Mouse (Mus musculus) layer of hippocampus, adult 9-10 months (tissue): ENCODE measurements around the gene Pkhd1.
"Not testable (repeated sequence)": the region's sequence is repeated elsewhere in the genome, so short reads cannot be mapped to it uniquely, and the experiment has no call there.

ENCODE experiments used
- DNase-seq: peaks from one replicate; pipeline ENCODE4 v3.0.0; 2022; ENCODE audit warnings: low spot score

Gene Pkhd1

DNA sequence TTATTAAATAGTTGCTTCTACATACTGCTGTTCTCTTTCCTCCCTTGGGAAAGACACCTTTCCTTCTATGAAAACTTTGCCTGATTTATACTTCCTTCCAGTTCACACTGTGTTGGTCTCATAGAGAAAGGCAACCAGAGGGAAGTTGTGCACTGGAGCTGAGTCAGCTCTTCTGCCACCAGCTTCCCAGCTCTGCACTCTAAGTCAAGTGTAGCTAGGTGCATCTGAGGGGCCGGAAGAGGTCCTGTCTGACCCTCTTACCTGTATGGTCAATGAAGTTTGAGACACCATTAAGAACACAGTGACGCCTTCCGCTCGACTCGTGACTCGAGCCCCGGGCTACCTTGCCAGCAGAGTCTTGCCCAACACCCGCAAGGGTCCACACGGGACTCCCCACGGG lies 131.8 kb downstream of the Pkhd1 start:
- DNase-seq: no peak

GRCm38 (mm10) chr1:20481843-20482242 lies 136.0 kb downstream of the Pkhd1 start:
- no peak for DNase-seq

DNA sequence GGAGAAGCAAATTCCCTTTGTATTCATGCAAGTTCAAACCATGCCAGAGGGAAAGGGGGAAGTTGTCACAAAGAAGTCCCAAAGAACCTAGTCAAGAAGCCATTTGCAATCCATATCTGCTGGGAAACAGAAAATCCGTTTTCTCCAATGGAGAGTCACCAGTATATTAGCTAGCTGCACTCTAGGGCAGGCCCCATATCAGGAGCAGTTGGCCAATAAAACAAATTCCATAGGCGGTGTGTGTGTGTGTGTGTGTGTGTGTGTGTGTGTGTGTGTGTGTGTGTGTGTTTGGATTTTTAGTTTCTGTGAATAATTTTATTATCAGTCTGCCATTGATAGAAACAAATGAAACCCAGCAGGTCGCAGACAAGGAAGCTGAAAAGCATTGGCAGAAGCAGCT lies 139.2 kb downstream of the Pkhd1 start:
- DNase-seq: no peak

GRCm38 (mm10) chr1:20478266-20478659 lies 139.6 kb downstream of the Pkhd1 start:
- no peak for DNase-seq

GRCm38 (mm10) chr1:20477561-20478265 lies 140.2 kb downstream of the Pkhd1 start:
- no peak for DNase-seq

DNA sequence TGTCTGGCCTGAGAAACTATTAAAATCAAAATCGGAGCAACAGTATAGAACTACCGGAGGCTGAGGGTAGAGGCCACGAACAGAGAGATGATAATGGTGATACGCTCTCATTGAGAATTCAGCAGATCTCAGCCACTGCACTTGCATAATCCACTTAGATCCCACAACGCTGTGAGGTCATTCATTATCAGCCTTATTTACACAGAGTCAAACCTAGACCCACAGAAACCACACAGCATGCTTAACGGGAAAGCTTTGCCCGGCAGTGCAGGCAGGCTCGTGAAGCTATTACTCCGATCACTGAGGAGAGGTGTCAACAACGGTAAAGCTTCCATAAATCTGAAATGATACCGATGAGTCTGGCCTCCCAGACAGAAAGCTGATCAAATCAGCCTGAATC lies 147.1 kb downstream of the Pkhd1 start:
- no peak for DNase-seq

- DNase-seq: no peak
These were observed 147.5 kb downstream of the Pkhd1 start for GRCm38 (mm10) chr1:20470317-20470716.

DNA sequence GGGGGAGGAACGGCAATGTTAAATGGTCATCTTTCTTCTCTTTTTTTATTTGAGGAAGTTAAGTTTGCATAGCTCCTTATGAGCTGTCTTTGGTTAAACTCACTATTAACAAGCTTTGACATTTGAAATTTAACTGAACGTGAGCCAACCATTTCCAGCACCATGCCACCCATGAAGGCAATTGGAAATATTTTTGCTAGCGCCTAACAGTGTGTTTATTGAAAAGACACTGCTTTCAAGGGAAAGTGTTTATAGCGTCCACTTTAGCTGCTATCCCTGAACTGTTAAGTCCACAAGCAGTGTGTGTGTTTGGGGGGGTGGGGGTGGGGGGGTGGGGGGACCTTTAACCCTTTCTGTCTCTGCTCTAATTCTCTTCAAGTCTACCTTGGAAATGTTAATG lies 151.4 kb downstream of the Pkhd1 start:
- DNase-seq: no peak

DNA sequence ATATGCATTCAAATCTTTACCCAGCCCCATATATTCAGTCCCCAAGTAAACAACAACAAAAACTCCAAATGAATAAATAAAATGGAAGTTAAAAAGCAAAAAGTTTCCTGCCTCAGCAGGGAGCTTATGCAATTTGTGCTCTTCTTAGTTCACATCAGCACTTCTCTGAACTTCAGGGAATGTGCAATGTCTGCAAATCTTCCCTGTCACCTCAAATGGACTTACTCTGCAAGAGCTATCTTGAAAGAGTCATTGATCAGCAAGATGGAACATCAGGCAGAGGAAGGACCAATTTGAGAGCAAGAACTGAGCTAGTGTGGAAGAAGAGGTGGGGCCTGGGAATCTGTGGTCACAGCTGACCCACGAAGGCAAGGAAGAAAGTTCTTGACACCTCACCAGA lies 163.2 kb downstream of the Pkhd1 start:
- no peak for DNase-seq

- DNase-seq: peak; percentile 33
These were observed 167.8 kb downstream of the Pkhd1 start for GRCm38 (mm10) chr1:20450074-20450473.

DNA sequence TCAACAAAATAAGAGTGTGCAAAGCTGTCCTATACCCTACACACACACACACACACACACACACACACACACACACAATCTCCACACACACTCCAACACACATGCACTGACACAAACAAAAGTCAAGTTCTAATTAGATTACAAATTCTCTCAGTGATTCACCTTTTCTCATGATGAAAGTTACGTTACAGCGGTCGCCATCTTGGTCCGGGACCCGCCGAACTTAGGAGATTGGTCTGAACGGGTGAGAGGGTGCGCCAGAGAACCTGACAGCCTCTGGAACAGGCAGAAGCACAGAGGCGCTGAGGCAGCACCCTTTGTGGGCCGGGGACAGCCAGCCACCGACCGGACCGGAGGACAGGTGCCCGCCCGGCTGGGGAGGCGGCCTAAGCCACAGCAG lies 185.8 kb downstream of the Pkhd1 start:
- not testable (repeated sequence) for DNase-seq

DNA sequence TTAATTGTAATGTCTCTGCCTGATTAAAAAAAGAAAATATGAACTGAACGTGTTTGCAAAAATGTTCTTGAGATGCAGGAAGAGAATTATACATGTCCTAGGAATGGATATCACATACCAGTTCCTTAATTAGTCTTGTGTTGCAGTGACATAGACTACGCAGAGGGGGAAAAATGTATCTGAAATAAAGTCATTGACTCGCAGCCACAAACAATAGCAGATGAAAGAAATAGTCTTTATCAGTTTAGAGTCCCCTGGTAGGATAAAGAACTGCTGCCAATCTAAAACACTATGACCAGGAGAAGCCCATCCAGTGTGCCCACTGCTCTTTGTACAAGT lies 188.8 kb downstream of the Pkhd1 start:
- DNase-seq: no peak

DNA sequence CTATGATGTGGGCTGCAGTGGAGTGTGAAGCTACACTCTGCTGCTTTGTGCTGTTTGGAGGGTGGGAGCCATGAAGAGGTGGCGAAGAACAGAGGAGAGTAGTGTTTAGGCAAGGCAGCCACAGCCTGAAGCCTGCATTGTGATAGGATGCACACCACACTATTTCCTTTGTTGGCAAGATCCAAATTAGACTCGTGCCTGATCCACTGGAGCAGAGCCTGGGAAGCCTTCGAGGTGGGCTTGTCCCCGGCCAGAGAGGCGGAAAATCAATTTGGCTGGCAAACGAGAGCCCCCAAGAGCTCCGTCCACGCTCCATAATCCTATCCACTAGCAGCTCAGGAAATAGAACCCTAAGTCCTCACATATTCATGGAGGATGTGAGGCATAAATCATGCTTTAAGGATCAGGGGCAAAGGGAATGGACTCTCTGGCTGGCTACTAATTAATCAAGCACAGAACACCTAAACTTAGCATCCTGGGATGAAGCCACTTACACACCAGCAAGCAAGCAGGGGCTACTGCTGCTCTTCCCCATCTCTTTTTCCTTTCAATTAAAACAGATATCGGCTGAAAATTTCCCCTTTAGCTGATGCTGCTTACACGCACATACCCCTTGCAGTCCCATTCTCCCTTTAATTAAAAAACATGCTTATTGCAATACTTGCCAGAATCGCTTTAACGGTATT lies 189.4 kb downstream of the Pkhd1 start:
- no peak for DNase-seq

DNA sequence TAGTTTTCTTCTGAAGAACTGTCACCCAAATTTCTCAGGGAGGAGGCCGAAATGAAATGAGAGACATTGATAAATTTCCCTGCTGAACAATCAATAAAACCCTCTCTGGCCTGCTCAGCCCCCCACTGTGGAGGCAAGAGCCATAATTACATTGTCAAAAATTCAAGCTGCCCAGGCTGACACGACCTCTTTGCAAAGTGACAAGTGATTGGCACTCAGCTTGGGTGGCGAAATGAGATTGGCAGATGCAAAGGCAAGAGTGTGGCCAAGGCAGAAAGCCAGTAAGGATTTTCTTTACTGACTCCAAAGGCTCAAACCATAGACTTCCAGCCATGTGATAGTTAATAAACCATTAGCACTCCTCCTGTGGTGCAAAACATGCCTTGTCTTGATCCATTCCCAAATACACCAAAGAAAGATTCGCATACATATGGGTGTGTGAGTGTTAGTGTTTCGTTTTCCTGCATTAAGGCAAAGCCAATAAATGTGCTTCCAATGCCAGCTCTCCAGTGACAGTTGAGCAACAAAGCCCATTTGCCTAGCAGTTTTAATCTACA lies 208.4 kb downstream of the Pkhd1 start:
- DNase-seq: no peak

DNA sequence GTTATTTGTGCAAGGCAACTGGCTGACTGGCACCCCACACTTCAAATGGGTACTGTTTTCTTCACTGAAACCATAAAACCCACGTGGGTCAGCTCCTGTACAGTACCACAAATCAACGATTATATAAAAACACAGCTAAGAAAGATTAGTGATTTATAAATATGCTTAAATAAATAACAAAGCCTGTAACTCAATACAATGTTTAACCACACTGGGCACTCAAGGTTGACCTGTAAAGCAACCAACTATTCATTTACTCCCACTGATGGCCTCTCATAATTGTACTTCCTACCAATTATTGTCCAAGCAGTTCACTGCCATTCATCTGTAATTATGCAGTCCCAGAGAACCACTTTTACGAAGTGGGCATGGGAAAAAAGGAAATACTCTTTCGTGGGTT lies 219.5 kb downstream of the Pkhd1 start:
- DNase-seq: no peak

DNA sequence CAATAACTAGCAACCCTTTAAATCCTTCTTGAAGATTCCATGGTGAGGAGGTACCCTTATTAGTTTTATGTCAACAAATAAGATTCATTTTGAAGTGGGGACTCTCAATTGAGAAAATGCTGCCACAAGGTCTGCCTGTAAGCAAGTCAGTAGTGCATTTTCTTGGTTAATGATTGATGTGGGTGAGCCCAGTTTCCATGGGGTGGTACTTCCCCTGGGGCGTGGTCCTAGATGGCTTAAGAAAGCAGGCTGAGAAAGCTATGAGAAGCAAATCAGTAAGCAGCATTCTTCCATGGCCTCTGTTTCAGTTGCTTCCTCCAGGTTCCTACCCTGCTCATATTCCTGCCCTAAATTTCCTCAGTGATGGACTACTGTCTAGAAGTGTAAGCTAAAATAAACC lies 253.4 kb downstream of the Pkhd1 start:
- no peak for DNase-seq

GRCm38 (mm10) chr1:20344651-20345050 lies 273.2 kb downstream of the Pkhd1 start:
- no peak for DNase-seq

- DNase-seq: peak; percentile 76
These were observed 306.4 kb downstream of the Pkhd1 start for GRCm38 (mm10) chr1:20311485-20311884.

- DNase-seq: no peak
These were observed 306.9 kb downstream of the Pkhd1 start for GRCm38 (mm10) chr1:20310925-20311324.

DNA sequence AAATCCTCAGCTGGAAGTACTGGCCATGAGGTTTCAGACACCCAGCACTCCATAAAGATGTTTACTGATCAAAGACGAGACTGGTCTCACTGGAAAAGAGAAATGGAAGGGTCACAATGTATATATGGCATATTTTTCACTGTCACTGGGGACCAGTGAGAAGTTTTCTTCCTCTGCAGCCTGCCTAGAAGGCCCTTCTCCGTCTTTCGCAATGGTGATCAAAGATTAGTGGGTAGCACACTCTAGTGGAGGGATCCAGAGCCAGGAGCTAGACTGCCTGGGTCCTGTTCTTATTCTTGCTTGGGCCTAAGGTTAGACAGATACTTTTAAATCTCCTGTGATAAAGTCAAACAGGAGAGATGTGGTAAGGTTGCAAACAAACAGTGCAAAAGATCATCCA lies 311.7 kb downstream of the Pkhd1 start:
- DNase-seq: no peak

- DNase-seq: peak; percentile 9
These were observed 314.8 kb downstream of the Pkhd1 start for GRCm38 (mm10) chr1:20302943-20303578.

- no peak for DNase-seq
These were observed 315.5 kb downstream of the Pkhd1 start for GRCm38 (mm10) chr1:20302187-20302942.
